Mouse (Mus musculus) C2C12 (cell line): ENCODE data around the gene Anln.

ENCODE experiments used
- CTCF ChIP-seq: IDR thresholded peaks from one replicate; pipeline ENCODE4 v1.5.1; 2011; ENCODE audit not compliant: control insufficient read depth, insufficient read depth, insufficient read length
- FOSL1 ChIP-seq: IDR thresholded peaks from one replicate; pipeline ENCODE4 v1.8.0; 2011; ENCODE audit warnings: mild to moderate bottlenecking, low read length; ENCODE audit not compliant: poor library complexity, insufficient read depth, severe bottlenecking
- MAX ChIP-seq: IDR thresholded peaks from one replicate; pipeline ENCODE4 v1.6.1; 2011; ENCODE audit warnings: mild to moderate bottlenecking, control low read depth
- MYOD1 ChIP-seq: IDR thresholded peaks from one replicate; pipeline ENCODE4 v1.6.1; 2011; ENCODE audit warnings: low read depth; ENCODE audit not compliant: control insufficient read depth, insufficient read length

DNA sequence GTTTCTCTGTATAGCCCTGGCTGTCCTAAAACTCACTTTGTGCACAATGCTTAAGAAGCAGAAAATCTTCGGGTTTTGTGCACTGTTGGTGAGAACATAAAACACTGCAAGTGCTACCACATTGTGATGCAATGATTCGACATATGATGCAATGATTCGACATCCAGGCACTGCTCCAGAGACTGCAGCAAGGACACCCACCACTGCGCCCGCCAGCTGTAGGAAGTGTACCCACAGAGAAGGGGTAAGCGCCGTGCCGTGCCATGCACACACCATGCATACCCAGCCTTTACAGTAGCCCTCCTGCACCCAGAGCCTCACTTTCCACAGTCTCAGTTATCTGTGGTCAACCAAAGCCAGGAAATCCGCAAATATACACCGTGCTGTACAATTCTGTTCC lies 22.4 kb downstream of the Anln start:
- TF ChIP-seq CTCF (no peak), MAX (no peak), MYOD1 (no peak), FOSL1 (no peak)
